Mouse (Mus musculus) intestine, embryonic 16.5 days (tissue): Measurements from ENCODE around the gene Snx22. TPM values are rescaled to one million over a fixed set of nuclear protein-coding genes. Genes with fewer than 3 reads are reported as not detected.
A peak's percentile ranks its signal among the peaks of the same experiment; 100 is the strongest.

Experiments used
- ATAC-seq: fragments of 200-750 bp; cut with Nextera tagmentation; 2 replicates; pipeline ENCODE4 v1.8.0; 2017; ENCODE audit warnings: moderate TSS enrichment, moderate library complexity
- H3K27ac ChIP-seq: fragments of 300-500 bp; sonication (generic); 2 replicates; pipeline ENCODE4 v1.5.1; 2014; ENCODE audit warnings: mild to moderate bottlenecking, low read length
- H3K27me3 ChIP-seq: fragments of 300-500 bp; sonication (generic); replicated peaks from 2 replicates; pipeline ENCODE4 v1.6.1; 2014; ENCODE audit warnings: low read length, control low read depth, mixed read lengths; ENCODE audit not compliant: control insufficient read depth, insufficient read depth
- H3K36me3 ChIP-seq: fragments of 300-500 bp; sonication (generic); 2 replicates; pipeline ENCODE4 v1.6.1; 2014; ENCODE audit warnings: low read length, control low read depth; ENCODE audit not compliant: control insufficient read depth, insufficient read depth
- H3K4me1 ChIP-seq: fragments of 300-500 bp; sonication (generic); 2 replicates; pipeline ENCODE4 v1.6.1; 2014; ENCODE audit warnings: low read length, control low read depth, mixed read lengths; ENCODE audit not compliant: control insufficient read depth, insufficient read depth
- H3K4me2 ChIP-seq: fragments of 300-500 bp; sonication (generic); 2 replicates; pipeline ENCODE4 v1.6.1; 2014; ENCODE audit warnings: low read depth, low read length, control low read depth
- H3K4me3 ChIP-seq: fragments of 300-500 bp; sonication (generic); 2 replicates; pipeline ENCODE4 v1.5.1; 2014; ENCODE audit warnings: mild to moderate bottlenecking, low read length
- H3K9ac ChIP-seq: fragments of 300-500 bp; sonication (generic); 2 replicates; pipeline ENCODE4 v1.6.1; 2014; ENCODE audit warnings: low read depth, low read length
- H3K9me3 ChIP-seq: fragments of 300-500 bp; sonication (generic); 2 replicates; pipeline ENCODE4 v1.6.1; 2016; ENCODE audit warnings: low read length, control low read depth; ENCODE audit not compliant: control insufficient read depth
- WGBS: fragments of 180-500 bp; shearing (Covaris S2); extraction: QIAGEN DNeasy Blood & Tissue Kit; methylation state at CpG from one replicate; pipeline ENCODE4 v1.1.7; 2014; 5-methylcytosine and 5-hydroxymethylcytosine counted together
- polyA plus RNA-seq: library from polyadenylated mRNA; unstranded; fragments of >200 nt; fragmentation: Nextera tagmentation; extraction: Ambion mirVana; gene quantifications from 2 replicates; pipeline ENCODE4 v1.2.1, GENCODE M21; 2015

The Snx22 gene
- polyA plus RNA-seq, 1 experiment from 2014 or later: 1.9 TPM

DNA sequence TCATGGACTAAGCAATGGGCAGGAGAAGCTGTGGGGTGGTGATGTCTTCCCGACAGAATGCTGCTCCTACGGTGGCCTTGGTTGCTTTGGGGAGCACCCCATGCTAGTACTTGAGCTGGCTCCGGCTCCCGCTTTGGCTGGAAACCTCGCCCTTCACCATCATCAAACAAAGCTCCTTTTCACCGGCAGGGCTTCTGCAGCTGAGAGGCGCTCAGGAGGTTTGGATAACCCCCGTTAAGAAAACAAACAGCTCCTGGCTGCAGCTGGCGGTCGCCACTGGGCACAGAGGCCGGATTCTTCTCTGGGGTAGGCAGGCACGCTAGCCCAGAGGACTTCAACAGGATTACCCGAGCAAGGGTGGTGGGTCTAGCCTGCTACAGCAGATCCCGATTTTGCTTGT is 9.0 kb upstream of the Snx22 start:
- Histone ChIP-seq H3K4me2 (0 out of 2 replicates have a peak overlapping the region, but pooled peaks have one; percentile 2), H3K27ac (no peak overlapping the region), H3K27me3 (no peaks in the 10 kb centered on the region), H3K9me3 (no peaks in the 10 kb centered on the region), H3K4me1 (no peaks in the 10 kb centered on the region; the same call in 1 of the 2 replicates), H3K4me3 (no peak overlapping the region), H3K36me3 (no peaks in the 10 kb centered on the region), H3K9ac (no peak overlapping the region)
- ATAC-seq: no peak
- 9% methylated on average over 14 of the region's 14 CpGs for WGBS

- Histone ChIP-seq H3K9ac (no peak overlapping the region), H3K9me3 (no peaks in the 10 kb centered on the region), H3K4me2 (no peak overlapping the region), H3K27me3 (no peaks in the 10 kb centered on the region), H3K36me3 (no peaks in the 10 kb centered on the region), H3K27ac (no peak overlapping the region), H3K4me3 (no peak overlapping the region), H3K4me1 (no peaks in the 10 kb centered on the region; the same call in 1 of the 2 replicates)
- 60% methylated on average over 3 of the region's 3 CpGs for WGBS
- ATAC-seq: no peak
Measured at GRCm38 (mm10) chr9:66078072-66078471, 8.6 kb upstream of the Snx22 start.

DNA sequence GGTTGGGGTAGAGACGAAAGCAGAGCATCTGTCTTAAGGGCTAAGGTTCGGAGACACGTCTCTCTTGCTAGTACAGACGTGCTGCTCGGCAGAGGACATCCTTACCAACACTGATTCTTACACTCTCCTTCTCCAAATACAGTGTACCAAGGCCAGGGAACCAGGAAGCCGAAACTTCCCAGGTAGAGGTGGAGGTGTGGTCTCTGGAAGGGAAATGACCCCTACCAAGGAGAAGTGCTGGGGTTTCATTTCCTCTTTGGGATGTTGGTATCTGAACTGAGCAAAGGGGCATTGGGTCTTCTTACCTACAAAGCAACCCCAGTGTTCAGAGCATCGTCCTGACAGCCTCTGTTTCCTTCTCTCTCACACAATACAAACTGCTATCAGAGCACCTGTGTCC is 3.2 kb upstream of the Snx22 start:
- Histone ChIP-seq H3K36me3 (no peaks in the 10 kb centered on the region), H3K4me3 (no peak overlapping the region), H3K4me2 (no peak overlapping the region), H3K27ac (no peak overlapping the region), H3K27me3 (peaks cover 7% of the 10 kb centered on the region), H3K4me1 (peaks cover 7% of the 10 kb centered on the region; the same call in 1 of the 2 replicates), H3K9me3 (no peaks in the 10 kb centered on the region), H3K9ac (no peak overlapping the region)
- 81% methylated on average over 7 of the region's 7 CpGs for WGBS
- no peak for ATAC-seq

- Histone ChIP-seq H3K9me3 (no peaks in the 10 kb centered on the region), H3K27me3 (peaks cover 11% of the 10 kb centered on the region), H3K4me2 (peak overlapping the region; percentile 99; the same call in 1 of the 2 replicates), H3K36me3 (peaks cover 16% of the 10 kb centered on the region; the same call in 1 of the 2 replicates), H3K27ac (no peak overlapping the region), H3K4me3 (no peak overlapping the region), H3K9ac (no peak overlapping the region), H3K4me1 (peaks cover 7% of the 10 kb centered on the region; the same call in 1 of the 2 replicates)
- WGBS: 82% methylated on average over 5 of the region's 5 CpGs
- ATAC-seq: no peak; the same call in 1 of the 2 replicates
Measured at GRCm38 (mm10) chr9:66070151-66070550, 632 bp upstream of the Snx22 start.

GRCm38 (mm10) chr9:66068971-66069391 is 538 bp downstream of the Snx22 start:
- Histone ChIP-seq H3K9ac (peak overlapping the region; percentile 47), H3K27me3 (peaks cover 11% of the 10 kb centered on the region), H3K36me3 (peaks cover 23% of the 10 kb centered on the region), H3K4me1 (peaks cover 7% of the 10 kb centered on the region; the same call in 1 of the 2 replicates), H3K9me3 (no peaks in the 10 kb centered on the region), H3K27ac (no peak overlapping the region), H3K4me3 (peak overlapping the region; percentile 54), H3K4me2 (peak overlapping the region; percentile 99)
- ATAC-seq: peak; percentile 42
- under 1% methylated on average over 30 of the region's 30 CpGs for WGBS

- Histone ChIP-seq H3K27ac (no peak overlapping the region), H3K9me3 (no peaks in the 10 kb centered on the region), H3K27me3 (peaks cover 11% of the 10 kb centered on the region), H3K4me2 (no peak overlapping the region), H3K4me1 (peaks cover 7% of the 10 kb centered on the region; the same call in 1 of the 2 replicates), H3K36me3 (peaks cover 28% of the 10 kb centered on the region), H3K4me3 (no peak overlapping the region), H3K9ac (no peak overlapping the region)
- 66% methylated on average over 4 of the region's 4 CpGs for WGBS
- ATAC-seq: no peak
Measured at GRCm38 (mm10) chr9:66068056-66068455, 1.5 kb downstream of the Snx22 start.

GRCm38 (mm10) chr9:66067542-66067941 is 2.0 kb downstream of the Snx22 start:
- H3K4me3 ChIP-seq: no peak overlapping the region
- H3K4me1 ChIP-seq: peaks cover 7% of the 10 kb centered on the region; the same call in 1 of the 2 replicates
- H3K9me3 ChIP-seq: no peaks in the 10 kb centered on the region
- 35% methylated on average over 5 of the region's 5 CpGs for WGBS
- ATAC-seq: no peak
- H3K27me3 ChIP-seq: peaks cover 11% of the 10 kb centered on the region
- H3K36me3 ChIP-seq: peaks cover 32% of the 10 kb centered on the region
- H3K9ac ChIP-seq: no peak overlapping the region
- no peak overlapping the region for H3K27ac ChIP-seq
- H3K4me2 ChIP-seq: no peak overlapping the region

GRCm38 (mm10) chr9:66066791-66067190 is 2.7 kb downstream of the Snx22 start:
- ATAC-seq: no peak
- no peak overlapping the region for H3K4me3 ChIP-seq
- H3K4me2 ChIP-seq: no peak overlapping the region
- H3K9me3 ChIP-seq: no peaks in the 10 kb centered on the region
- WGBS: 84% methylated on average over 3 of the region's 3 CpGs
- H3K36me3 ChIP-seq: peaks cover 32% of the 10 kb centered on the region
- H3K4me1 ChIP-seq: peaks cover 7% of the 10 kb centered on the region
- peaks cover 11% of the 10 kb centered on the region for H3K27me3 ChIP-seq
- H3K27ac ChIP-seq: no peak overlapping the region
- H3K9ac ChIP-seq: no peak overlapping the region

GRCm38 (mm10) chr9:66064316-66064715 is 5.2 kb downstream of the Snx22 start:
- WGBS: 95% methylated on average over 11 of the region's 11 CpGs
- Histone ChIP-seq H3K4me2 (no peak overlapping the region), H3K9ac (no peak overlapping the region), H3K36me3 (peaks cover 32% of the 10 kb centered on the region), H3K27ac (no peak overlapping the region), H3K27me3 (peaks cover 11% of the 10 kb centered on the region), H3K9me3 (no peaks in the 10 kb centered on the region), H3K4me1 (peaks cover 18% of the 10 kb centered on the region), H3K4me3 (no peak overlapping the region)
- ATAC-seq: no peak

DNA sequence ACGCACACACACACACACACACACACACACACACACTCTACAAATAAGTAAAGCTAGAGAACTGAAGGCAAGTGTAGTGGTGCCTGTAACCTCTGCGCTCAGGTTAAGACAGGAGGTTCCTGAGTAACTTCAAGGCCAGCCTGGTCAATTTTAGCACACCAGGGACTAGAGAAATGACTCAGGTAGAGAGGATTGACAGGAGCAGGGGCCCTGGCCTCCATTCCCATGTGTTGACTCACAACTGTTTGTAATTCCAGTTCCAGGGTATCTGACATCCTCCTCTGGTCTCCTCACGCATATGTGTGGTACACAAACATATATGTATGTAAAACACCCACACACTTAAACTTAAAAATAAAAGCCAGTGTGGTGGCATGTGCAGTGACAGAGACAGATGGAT is 6.1 kb downstream of the Snx22 start:
- H3K36me3 ChIP-seq: peaks cover 32% of the 10 kb centered on the region
- H3K9me3 ChIP-seq: no peaks in the 10 kb centered on the region
- peaks cover 10% of the 10 kb centered on the region for H3K27me3 ChIP-seq
- H3K4me2 ChIP-seq: no peak overlapping the region
- WGBS: 89% methylated on average over 3 of the region's 3 CpGs
- ATAC-seq: no peak
- H3K9ac ChIP-seq: no peak overlapping the region
- no peak overlapping the region for H3K4me3 ChIP-seq
- H3K4me1 ChIP-seq: peaks cover 16% of the 10 kb centered on the region
- no peak overlapping the region for H3K27ac ChIP-seq
